Mouse (Mus musculus): ENCODE data around the gene Mrpl18.
"Not testable (repeated sequence)": the region's sequence is repeated elsewhere in the genome, so short reads cannot be mapped to it uniquely, and the experiment has no call there.

Gene Mrpl18

DNA sequence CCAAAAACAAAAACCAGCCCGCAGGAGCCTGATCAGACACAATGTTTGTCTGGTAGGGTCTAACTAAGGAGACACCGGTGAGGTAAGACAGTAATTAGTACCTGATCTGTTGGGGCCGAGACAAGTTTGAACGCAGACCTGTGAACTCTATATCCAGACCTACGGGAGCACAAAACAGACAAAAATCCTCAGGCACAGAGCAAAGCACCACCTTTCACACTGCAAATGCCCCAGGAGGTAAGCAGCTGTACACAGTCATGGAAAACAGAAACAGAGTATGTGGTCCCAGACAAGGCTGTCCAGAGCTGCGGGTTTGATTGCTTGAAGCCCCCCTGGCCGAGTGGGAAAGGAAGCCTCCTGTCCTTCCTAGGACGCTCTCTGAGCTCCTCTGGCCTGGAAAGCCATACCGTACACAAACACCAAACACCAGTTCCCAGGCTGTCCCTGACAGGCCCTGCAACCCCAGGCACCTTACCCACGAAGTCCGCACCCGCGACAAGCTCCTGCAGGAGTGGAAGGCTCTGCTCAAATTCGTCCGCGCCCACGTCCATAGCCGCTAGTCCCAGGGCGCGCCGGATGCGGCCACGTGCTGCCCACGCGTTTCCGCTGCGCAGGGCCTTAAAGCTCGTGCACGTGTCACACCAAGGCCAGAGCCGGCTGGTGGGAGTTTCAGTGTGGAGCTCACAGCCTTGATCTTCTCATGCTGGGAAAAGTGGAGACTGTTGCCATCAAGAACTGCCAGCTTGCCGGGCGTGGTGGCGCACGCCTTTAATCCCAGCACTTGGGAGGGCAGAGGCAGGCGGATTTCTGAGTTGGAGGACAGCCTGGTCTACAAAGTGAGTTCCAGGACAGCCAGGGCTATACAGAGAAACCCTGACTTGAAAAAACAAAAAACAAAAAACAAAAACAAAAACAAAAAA lies 6.5 kb downstream of the Mrpl18 start, which contains the start of gene Pnldc1:
TSS of gene Pnldc1 (minus strand) at position 870 of the 920 bp plus-strand sequence.
- DNase-seq, result no peak

DNA sequence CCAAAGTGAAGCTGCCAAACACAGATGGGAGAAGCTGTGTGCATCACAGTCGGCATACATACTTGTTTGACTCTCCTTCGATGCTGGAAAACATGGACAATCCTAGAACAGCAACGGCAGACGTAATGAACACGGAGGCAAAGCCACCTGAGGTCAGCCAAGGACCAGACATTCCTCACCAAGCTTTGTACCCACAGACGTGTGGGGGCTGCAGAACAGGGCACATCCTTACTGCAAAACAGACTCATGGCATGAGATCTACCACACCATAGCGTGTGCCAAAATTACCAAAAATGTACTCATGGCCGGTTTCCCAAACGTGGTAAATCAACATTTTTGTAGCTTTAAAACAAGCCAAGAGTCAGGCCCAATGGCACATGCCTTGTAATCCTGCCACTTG lies 9.7 kb downstream of the Mrpl18 start:
- DNase-seq, result no peak

DNA sequence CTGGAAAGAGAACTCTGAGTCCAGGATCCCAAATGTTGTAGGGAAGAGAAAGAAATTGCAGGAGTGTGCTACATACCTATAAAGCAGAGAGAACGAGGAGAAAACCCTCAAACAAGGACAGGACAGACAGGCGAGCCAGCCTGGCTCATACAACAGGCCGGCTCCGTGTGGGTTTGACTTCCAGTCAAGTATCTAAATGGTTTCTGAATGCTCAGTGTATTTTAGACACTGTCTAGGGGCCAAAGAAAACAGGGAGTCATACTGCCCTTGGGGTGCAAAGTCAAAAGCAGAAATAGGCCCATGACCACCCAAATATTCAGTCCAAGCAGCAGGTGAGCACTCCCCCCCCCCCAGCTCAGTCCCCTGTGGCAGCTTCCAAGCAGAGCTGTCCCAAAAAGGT lies 10.3 kb downstream of the Mrpl18 start:
- no peak for DNase-seq

DNA sequence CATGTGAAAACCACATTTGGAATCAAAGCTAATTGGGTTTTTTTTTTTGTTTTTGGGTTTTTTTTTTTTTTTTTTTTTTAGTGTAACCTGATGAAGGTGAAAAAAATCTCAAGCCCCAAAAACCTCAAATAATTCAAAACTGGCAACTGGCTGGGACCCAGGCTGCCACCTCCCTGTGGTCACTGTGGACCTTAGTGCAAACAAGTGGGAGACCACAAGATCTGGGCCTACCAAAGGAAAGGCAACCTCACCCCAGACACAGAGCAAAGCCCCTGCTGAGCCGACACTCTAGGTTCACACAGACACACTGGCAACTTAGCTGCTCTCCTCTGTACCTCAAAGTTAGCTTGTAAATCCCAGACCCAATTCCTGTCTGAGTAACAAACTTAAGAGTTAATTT lies 11.8 kb downstream of the Mrpl18 start:
- no peak for DNase-seq

DNA sequence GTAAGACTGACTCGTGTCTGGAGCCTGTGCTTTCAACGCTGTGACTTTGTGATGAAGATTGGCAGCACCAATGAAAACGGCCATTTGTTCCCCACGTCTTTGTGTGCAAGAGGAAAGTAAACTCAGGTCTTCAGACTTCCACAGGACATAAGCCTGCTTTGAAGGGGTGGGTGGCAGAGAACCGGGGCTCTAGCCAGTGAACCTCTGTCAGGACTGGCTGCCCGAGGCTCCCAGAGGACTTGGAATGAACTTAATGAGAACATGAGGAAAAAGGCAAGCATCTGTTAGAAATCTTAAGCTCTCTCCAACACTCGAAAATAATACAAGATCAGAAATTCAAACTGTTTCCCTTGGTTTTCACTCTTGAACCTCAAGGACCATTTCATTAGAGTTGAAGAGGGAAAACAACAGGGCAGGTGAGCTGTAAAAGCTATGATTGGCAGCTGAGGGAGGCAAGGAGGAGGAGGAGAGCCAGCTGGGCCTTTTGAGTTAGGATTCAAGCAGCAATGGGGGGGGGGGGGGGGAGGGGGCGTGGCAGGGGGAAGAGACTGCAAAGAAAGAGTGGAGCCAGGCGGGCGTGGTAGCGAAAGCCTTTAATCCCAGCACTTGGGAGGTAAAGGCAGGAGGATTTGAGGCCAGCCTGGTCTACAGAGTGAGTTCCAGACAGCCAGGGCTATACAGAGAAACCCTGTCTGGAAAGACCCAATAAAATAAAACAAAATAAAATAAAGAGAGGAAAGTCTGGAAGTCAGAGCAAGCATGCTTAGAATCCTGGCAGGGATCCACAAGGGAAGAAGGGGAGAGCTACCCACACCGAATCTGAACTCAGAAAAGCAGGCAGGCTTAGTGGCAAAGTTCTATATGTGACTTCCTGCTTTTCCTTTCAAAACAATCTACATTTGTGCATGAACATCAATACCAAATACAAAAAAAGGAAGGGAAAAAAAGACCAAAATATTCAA lies 12.5 kb downstream of the Mrpl18 start:
- no peak for DNase-seq

DNA sequence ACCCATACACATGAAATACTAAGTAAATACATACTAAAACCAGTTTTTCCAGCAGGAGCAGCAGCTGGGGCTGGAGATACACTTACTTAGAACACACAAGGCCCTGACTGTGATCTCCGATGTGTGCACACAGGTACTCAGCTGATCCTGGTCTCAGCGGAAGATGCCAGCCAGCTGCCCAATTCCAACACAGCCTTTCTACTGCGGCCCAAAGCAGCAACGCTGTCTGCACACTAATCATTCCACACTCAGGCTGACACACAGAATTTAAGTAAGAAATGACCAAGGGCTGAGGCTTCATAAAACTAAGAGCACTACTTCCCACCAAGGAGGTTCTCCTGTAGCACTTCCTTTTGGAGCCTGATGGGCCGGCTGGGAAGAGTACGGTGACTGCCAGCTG lies 13.9 kb downstream of the Mrpl18 start:
- no peak for DNase-seq

DNA sequence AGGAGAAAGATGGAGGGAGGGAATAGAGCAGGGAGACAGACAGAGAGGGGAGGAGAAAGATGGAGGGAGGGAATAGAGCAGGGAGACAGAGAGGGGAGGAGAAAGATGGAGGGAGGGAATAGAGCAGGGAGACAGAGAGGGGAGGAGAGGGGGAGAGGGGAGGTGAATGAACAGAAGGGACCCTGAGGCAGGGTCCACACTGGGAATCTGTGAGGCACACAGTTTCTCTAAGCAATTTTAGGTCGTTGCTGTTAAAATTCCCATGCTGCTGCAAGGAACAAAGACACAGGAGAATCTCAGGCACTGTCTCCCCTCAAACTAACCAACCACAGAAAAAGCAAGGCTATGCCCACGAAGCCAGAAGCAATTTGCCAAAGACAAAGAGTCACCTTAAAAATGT lies 17.5 kb downstream of the Mrpl18 start:
- DNase-seq, result not testable (repeated sequence)

DNA sequence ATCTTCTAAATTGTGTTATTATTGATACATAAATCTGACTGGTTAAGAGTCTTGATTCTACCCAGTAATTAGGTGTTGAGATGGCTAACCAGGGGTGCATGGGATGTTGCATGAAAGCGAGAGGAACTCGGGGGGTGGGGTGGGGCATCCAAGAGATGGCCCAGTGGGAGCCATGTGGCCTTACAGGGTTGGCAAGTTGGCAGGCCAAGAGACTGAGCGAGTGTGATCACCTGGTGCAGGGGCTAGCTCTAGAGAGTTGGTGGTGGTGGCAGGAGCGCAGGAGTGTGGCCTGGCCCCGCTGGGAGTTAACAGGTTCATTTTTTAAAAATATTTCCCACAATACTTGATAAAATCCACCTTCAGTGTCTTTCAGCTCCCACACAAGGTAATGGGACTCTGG lies 18.5 kb downstream of the Mrpl18 start:
- no peak for DNase-seq

DNA sequence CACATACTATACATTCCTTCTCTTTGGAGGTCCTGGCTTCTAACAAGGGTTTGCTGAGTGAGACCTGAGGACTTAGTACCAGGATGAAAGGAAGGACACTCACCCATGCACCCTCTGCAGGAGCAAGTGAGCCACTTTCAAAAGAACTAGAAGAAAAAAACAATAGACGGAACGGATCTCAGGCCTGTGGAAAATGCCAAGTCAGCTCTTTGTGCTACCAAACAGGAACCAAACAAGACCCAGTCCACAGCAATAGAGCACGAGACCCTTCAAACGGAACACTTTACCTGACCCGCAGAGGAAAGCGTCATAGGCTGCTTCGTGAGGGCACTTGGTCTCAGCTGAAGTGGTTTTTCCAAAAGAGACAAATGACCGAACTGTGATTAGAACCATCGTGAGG lies 24.1 kb downstream of the Mrpl18 start:
- no peak for DNase-seq

DNA sequence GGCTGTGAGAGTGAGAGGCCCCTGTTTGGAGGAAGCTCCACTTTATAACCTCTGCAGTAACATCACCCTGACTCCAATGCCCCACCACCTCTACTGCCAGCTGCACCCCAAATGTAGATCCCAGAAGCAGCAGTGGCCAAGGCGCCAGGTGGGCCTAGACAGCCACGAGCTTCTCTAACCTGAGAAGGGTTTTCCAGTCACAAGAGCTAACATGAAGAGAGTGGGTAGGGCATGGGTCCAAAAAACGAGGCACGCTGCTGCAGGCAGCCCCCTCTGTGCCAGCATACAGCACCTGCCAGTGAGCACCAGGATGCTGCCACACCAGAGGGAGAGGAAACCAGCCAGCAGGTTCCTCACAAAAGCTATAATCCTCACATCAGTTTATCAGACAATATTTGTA lies 25.1 kb downstream of the Mrpl18 start:
- DNase-seq, result no peak

DNA sequence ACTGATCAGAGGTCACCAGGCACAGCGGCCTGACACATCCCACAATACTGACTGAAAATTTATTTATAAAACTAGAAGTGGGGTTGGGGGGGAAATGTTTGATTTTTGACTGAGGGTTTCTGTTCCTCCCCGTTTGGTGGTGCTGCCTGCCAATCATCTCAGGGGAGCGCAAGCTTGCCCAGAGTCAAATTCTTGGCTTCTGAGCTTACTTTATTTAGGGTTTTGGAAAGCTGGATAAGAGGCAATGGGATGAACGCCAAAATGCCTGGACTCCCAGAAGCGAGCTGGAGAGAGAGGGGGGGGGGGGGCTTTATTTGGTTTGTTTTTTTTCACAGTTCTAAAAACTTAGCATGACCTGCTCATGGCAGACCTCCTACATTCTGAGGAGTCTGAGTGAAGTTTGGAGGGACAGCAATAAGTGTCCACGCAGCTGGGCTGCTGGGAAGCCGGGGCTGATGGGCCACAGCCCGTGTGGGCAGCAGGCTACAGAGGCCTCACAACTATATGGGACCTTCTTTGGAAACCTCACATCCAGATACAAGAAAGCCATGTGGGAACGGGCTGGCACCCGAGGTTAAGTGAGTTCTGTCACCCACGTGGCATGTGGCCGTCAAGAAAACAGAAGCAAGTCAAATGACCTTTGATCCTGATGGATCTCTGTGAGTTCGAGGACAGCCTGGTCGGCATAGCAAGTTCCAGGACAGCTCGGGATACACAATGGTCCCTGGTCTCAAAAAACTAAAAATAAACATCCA lies 28.9 kb downstream of the Mrpl18 start:
- no peak for DNase-seq

DNA sequence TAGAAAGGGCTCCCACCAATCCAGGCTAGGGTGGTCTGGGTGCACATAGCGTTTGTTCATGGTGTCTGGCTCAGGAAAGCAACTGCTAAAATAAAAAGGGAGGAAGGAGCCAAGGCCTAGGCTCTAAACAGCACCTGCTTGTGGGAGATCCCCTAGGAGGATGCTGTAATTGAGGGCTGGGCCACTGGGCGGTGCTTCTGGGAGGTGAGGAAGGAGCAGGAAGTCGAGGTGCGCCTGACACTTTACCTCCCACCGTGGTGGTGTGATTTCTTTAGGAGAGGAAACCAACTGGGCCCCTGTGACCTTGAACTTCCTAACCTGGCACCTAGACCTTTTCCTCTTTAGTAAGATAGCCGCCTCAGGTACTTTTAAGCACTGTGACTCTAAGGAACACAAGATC lies 29.5 kb downstream of the Mrpl18 start:
- no peak for DNase-seq

DNA sequence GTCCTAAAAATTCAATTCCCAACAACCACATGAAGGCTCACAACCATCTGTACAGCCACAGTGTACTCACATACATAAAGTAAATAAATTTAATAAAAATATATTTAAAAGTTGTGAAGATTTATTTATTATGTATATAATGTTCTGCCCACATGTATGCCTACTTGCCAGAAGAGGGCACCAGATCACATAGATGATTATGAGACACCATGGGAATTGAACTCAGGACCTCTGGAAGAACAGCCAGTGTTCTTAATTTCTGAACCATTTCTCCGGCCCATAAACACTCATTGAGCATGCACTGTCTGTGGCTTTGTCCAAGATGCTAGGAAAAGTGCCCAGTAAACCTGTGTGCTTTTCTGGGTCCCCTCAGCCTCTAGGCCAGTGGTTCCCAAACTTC lies 34.9 kb downstream of the Mrpl18 start:
- no peak for DNase-seq

DNA sequence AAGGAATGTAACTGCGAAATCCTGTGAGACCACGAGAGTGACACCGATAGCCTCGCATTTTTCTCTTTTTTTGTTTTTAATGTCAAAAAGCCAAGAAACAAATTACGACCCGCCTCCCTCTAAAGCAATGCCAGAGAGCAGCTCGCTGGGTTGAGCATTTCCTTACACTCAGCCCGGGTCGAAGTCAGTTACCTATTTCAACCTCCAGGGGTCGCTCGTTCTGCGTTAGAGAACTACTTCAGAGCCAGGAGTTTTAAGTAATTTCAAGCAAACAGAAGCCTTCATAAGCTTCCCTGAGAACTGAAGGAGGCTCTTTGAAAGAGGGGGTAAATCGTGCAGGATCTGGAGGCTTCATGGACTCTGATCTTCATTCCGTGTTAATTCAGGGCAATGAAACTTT lies 36.0 kb downstream of the Mrpl18 start:
- DNase-seq, result peak; percentile 89 to 90

DNA sequence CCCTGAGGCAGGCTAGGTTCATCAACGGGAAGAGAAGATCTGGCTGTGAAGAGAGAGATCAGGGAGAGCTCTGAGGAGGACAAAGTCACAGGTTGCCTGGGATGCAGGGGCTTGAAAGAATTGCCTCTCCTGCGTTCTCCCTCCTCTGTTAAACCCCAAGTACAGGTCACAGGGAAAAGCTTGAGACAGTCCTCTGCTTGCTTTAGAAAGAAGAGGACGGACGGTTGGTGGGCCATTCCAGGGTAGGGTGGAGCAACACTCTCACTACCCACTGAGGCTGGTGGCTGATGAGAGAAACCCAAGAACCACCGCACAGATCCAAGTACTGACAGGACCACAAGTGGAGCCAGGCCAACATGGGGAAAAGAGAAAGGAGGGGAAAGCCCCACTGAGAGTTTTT lies 40.4 kb downstream of the Mrpl18 start, which contains the start of gene Mrgprh:
TSS of gene Mrgprh (plus strand) at position 301 of the 400 bp plus-strand sequence.
- DNase-seq, result no peak

DNA sequence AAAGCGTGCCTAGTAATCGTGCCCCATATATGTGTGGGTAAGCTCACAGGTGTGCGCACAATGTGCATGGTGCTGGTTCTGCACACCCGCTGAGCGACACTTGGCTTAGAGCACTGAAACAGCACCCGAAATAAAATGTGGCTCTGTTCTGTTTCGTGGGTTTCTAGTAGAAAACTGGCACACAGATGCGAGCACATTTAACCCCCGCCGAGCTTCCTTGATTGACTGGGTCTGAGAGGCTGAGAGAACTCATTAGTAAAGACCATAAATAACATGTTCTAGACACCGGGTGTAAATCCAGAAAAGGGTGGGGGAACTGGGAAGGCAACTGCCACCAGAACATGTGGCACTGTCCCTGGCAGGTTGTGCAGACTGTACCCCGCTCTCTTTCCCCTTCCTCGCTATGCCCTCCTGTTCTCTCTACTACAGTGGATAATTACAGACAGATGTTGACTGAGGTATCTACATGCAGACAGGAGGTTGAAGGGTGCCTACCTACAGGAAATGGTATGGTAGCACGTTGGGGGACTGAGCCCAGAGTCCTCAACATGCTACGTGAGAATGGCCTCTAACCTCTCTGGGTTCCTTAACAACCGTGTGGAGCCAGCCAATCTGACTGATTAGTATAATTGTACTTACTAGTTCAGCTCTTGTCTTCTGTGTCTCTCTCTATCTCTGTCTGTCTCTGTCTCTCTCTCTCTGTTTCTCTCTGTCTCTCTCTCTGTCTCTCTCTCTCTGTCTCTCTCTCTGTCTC lies 43.7 kb downstream of the Mrpl18 start:
- no peak for DNase-seq

DNA sequence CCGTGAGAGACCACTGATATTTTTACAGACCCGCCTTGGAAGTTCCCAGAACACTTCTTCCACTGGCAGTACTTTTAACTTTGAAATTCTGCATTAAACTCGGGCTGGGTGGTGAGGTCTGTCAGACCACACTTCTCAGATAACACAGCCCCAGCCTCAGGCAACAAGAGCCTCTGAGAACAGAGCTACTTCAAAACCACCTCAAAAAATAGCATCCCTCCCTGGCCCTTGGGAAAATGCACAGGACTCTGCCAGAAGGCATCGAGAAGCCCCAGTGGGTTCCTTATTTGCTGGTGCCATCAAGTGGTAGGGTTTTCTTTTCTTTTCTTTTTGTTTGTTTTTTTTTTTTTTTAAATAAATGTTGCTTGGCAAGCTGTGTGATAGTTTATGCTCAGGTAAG lies 47.5 kb downstream of the Mrpl18 start:
- peak in 1 of 2 experiments; percentile 21 for DNase-seq

DNA sequence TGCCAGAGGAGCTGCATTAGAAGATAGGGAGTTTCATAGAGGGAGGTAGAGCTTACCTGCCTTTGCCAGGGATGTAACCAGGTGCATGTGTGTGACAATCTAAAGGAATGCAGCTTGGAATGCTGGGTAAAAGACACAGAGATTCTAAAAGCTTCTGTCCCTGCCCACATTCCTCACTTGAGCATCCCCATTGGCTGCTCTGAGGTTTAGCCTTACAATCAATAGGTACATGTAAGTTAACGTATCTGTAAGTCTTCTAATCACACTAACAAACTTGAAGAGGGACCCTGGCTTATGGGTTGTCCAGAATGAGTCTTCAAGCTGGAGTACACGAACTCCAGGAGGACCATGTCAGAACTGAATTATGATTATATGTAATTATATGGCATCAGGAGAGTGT lies 48.1 kb downstream of the Mrpl18 start, which contains the start of gene Mas1:
TSS of gene Mas1 (minus strand) at position 101 of the 400 bp plus-strand sequence.
- DNase-seq, result no peak

DNA sequence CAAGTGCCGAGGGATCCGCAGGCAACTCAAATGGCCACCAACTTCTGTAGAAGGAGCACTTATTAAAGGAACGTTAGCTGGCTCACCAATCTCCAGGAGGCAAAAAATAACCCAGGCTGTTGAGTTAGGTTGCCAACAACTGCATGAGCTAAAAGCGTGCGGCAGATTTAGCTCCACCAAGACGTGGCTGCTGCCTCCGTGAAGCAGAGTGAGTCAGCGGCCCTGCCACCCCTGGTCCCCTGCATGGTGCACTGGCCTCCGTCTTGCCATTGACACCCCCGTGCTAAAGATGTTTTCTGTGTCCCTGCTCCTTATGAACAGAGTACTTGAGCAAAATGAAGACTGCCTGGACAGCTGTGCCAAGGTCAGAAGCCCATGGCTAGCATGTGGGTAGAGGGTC lies 49.3 kb downstream of the Mrpl18 start:
- no peak for DNase-seq

DNA sequence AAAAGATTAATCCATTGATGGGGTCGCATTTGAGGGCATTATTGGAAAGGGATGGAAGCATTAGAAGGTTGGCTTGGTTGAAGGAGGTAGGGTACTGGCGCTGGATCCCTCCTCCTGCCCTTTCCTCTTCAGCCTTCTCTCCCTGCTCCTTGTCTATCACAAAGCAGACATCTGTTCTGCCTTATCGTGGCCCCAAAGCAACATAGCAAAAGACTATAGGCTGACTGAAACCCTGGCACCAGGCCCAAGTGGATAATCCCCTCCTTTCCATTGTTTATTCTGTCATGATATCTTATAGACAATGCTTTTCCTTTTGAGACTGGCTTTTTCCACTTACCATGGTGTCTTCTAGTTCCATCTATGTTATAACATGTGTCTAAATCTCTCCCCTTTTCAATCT lies 50.7 kb downstream of the Mrpl18 start:
- DNase-seq, result no peak

DNA sequence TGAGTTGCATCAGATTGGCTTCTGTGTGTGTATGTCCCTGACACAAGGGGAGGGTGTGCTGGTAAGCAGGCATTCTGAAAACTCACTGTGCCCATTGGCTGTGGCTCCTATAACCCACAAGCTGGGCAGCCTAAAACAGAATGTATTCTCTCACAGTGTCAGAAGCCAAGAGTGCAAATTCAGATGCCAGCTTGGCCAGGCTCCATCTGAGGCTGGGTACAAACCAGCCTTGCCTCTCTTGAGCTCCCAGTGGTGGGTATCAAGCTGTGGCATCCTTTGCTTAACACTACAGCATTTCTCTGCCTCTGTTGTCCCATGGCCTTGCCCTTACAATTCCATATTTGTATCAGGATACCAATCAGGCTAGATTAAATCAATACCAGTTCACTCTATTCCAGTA lies 52.0 kb downstream of the Mrpl18 start:
- DNase-seq, result no peak
